Mouse (Mus musculus) pancreas, adult 10 weeks (tissue): ENCODE results near the gene Gpsm3. TPM values are rescaled to one million over a fixed set of nuclear protein-coding genes. Genes with fewer than 3 reads are reported as not detected.

ENCODE experiments used
- polyA plus RNA-seq: library from polyadenylated mRNA; stranded (reverse); fragments of 350-450 nt; fragmentation: Illumina TruSeq; extraction: RNeasy Lipid Tissue Mini Kit (QIAGEN cat#74804); gene quantifications from one replicate; pipeline ENCODE4 v1.2.3, GENCODE M21; 2015; ENCODE audit warnings: low read depth, low replicate concordance; ENCODE audit not compliant: insufficient read depth

Gene Gpsm3
- polyA plus RNA-seq = 13.2 TPM

GRCm38 (mm10) chr17:34589681-34590101 is at the start of gene Gpsm3:
Gpsm3 (plus strand) TSS chr17:34589806.

GRCm38 (mm10) chr17:34564003-34564421 is 25.6 kb upstream of the Gpsm3 start, which contains the start of gene Notch4:
Notch4 (plus strand) TSS chr17:34564268.

GRCm38 (mm10) chr17:34591029-34591993 is 1.7 kb downstream of the Gpsm3 start, which contains the start of gene Pbx2:
Pbx2 (plus strand) TSS chr17:34591266.

GRCm38 (mm10) chr17:34597566-34598095 is 8.0 kb downstream of the Gpsm3 start, which contains the start of gene Ager:
Ager (plus strand) TSS chr17:34597862.

GRCm38 (mm10) chr17:34603375-34604060 is 13.9 kb downstream of the Gpsm3 start, which contains the start of gene Rnf5:
Rnf5 (minus strand) TSS chr17:34603690.

GRCm38 (mm10) chr17:34604061-34604508 is 14.5 kb downstream of the Gpsm3 start, which contains the start of gene Agpat1:
Agpat1 (plus strand) TSS chr17:34604262.

GRCm38 (mm10) chr17:34615871-34616270 is 26.3 kb downstream of the Gpsm3 start, which contains the start of gene Egfl8:
Egfl8 (minus strand) TSS chr17:34615971.

GRCm38 (mm10) chr17:34627943-34628643 is 38.5 kb downstream of the Gpsm3 start, which contains the start of gene Ppt2:
Ppt2 (minus strand) TSS chr17:34628510.

GRCm38 (mm10) chr17:34629221-34629751 is 39.7 kb downstream of the Gpsm3 start, which contains the start of gene Prrt1:
Prrt1 (plus strand) TSS chr17:34629533.

Other genes starting within 250 kb of the Gpsm3 start
- gene Btnl2, start 235.0 kb upstream of the Gpsm3 start, polyA plus RNA-seq = not detected
- gene Btnl1, start 212.7 kb upstream of the Gpsm3 start, polyA plus RNA-seq = not detected
- gene BC051142, start 191.0 kb upstream of the Gpsm3 start, polyA plus RNA-seq = 4.2 TPM
- not detected for gene Btnl4, start 112.5 kb upstream of the Gpsm3 start, polyA plus RNA-seq
- gene Btnl6, start 72.5 kb upstream of the Gpsm3 start, polyA plus RNA-seq = not detected
- gene Notch4, start 25.5 kb upstream of the Gpsm3 start, polyA plus RNA-seq = 13.4 TPM
- gene Pbx2, start 1.5 kb downstream of the Gpsm3 start, polyA plus RNA-seq = 11.4 TPM
- 1.3 TPM for gene Ager, start 8.1 kb downstream of the Gpsm3 start, polyA plus RNA-seq
- 23.2 TPM for gene Rnf5, start 13.9 kb downstream of the Gpsm3 start, polyA plus RNA-seq
- gene Agpat1, start 14.5 kb downstream of the Gpsm3 start, polyA plus RNA-seq = 22.7 TPM
- 3.3 TPM for gene Egfl8, start 26.2 kb downstream of the Gpsm3 start, polyA plus RNA-seq
- gene Ppt2, start 38.7 kb downstream of the Gpsm3 start, polyA plus RNA-seq = 9.9 TPM
- gene Prrt1, start 39.7 kb downstream of the Gpsm3 start, polyA plus RNA-seq = 5.2 TPM
- 2.0 TPM for gene Fkbpl, start 55.0 kb downstream of the Gpsm3 start, polyA plus RNA-seq
- 10.8 TPM for gene Atf6b, start 57.3 kb downstream of the Gpsm3 start, polyA plus RNA-seq
- gene Tnxb, start 80.7 kb downstream of the Gpsm3 start, polyA plus RNA-seq = 12.0 TPM
- gene C4b, start 154.1 kb downstream of the Gpsm3 start, polyA plus RNA-seq = 20.6 TPM
- gene Cyp21a1, start 214.8 kb downstream of the Gpsm3 start, polyA plus RNA-seq = 1.9 TPM
- 14.8 TPM for gene Stk19, start 247.1 kb downstream of the Gpsm3 start, polyA plus RNA-seq
- gene Dxo, start 247.2 kb downstream of the Gpsm3 start, polyA plus RNA-seq = 19.9 TPM